Mouse (Mus musculus) kidney, postnatal 0 days (tissue): ENCODE measurements at regions not wholly inside any gene's neighbourhood (a gene's known extent, or its start where the extent isn't known, plus 50 kb on each side); places are given as distances from the start of the nearest gene placed in this dataset.

Experiments
- ATAC-seq: fragments of 200-750 bp; cut with Nextera tagmentation; replicated peaks from 2 replicates; pipeline ENCODE4 v1.8.0; 2017; ENCODE audit warnings: low read depth, moderate number of reproducible peaks, moderate TSS enrichment, moderate library complexity; ENCODE audit not compliant: low FRiP score
- DNase-seq: peaks from one replicate; pipeline ENCODE4 v3.0.0-alpha.2; 2016; ENCODE audit warnings: low spot score
- H3K27ac ChIP-seq: fragments of 300-500 bp; sonication (generic); 2 replicates; pipeline ENCODE4 v1.5.1; 2014; ENCODE audit warnings: mild to moderate bottlenecking
- H3K27me3 ChIP-seq: fragments of 300-500 bp; sonication (generic); 2 replicates; pipeline ENCODE4 v1.6.1; 2014; ENCODE audit warnings: low read length, mixed read lengths; ENCODE audit not compliant: insufficient read depth
- H3K36me3 ChIP-seq: fragments of 300-500 bp; sonication (generic); 2 replicates; pipeline ENCODE4 v1.6.1; 2014; ENCODE audit warnings: low read length, mixed read lengths; ENCODE audit not compliant: insufficient read depth
- H3K4me1 ChIP-seq: fragments of 300-500 bp; sonication (generic); replicated peaks from 2 replicates; pipeline ENCODE4 v1.6.1; 2014; ENCODE audit warnings: antibody characterized with exemption, low read length, mixed read lengths; ENCODE audit not compliant: insufficient read depth
- H3K4me2 ChIP-seq: fragments of 300-500 bp; sonication (generic); 2 replicates; pipeline ENCODE4 v1.6.1; 2014; ENCODE audit warnings: mild to moderate bottlenecking, low read length, moderate library complexity, mixed read lengths
- H3K4me3 ChIP-seq: fragments of 300-500 bp; sonication (generic); replicated peaks from 2 replicates; pipeline ENCODE4 v1.5.1; 2014; ENCODE audit warnings: low read depth, low read length
- H3K9ac ChIP-seq: fragments of 300-500 bp; sonication (generic); 2 replicates; pipeline ENCODE4 v1.6.1; 2014; ENCODE audit warnings: low read depth, low read length
- H3K9me3 ChIP-seq: fragments of 300-500 bp; sonication (generic); replicated peaks from 2 replicates; pipeline ENCODE4 v1.6.1; 2016; ENCODE audit warnings: low read length, inconsistent platforms, mixed read lengths
- CTCF ChIP-seq: IDR thresholded peaks from 2 replicates; pipeline ENCODE4 v1.5.1; 2016; ENCODE audit warnings: antibody characterized with exemption, low read depth, mild to moderate bottlenecking, moderate library complexity
- WGBS: fragments of 180-500 bp; shearing (Covaris S2); extraction: QIAGEN DNeasy Blood & Tissue Kit; methylation state at CpG from one replicate; pipeline ENCODE4 v1.1.7; 2014; 5-methylcytosine and 5-hydroxymethylcytosine counted together

DNA sequence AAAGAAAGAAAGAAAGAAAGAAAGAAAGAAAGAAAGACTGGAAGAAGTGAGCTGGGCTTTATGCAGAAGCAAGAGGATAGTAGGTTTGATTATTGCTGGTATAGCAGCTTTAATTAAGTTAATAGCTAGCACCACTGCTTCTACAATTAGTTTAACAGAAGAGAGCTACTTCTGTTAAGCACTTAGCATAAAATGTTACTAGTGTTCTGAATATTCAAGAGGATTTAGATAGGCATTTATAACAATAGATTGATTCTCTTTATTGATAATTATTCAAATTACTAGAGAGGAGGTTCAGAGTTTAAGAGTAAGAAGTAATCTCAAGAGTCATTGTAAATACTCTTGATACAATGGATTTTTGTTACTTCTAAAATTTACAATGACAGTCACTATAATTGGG is 346.1 kb upstream of the Pdgfd start:
- no peaks in the 10 kb centered on the region for H3K27me3 ChIP-seq
- ATAC-seq = no peak
- DNase-seq = no peak

DNA sequence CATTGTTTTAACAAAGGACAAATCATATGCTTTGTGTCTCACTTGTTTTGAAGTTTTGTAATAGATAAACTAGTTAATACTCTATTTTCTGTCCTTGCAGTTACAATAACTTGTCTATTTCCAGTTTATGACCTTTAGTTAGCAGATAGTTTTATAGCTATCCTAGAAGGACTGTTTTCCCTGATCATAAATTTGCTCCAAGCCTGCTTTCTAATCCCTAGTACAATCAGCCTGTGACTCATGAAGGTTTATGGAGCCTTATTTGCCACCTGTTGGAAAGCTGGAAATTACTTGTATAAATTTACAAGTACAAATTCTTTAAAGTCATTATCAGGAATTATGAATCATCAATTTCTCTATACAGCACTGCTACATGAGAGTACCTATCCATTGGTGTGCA is 339.5 kb upstream of the Pdgfd start:
- Histone ChIP-seq H3K9me3 (no peaks in the 10 kb centered on the region), H3K4me2 (no peak overlapping the region), H3K27ac (no peak overlapping the region), H3K27me3 (no peaks in the 10 kb centered on the region), H3K9ac (no peak overlapping the region), H3K4me3 (no peak overlapping the region), H3K4me1 (no peaks in the 10 kb centered on the region), H3K36me3 (no peaks in the 10 kb centered on the region)
- no peak for TF ChIP-seq CTCF
- DNase-seq (no peak), ATAC-seq (no peak)

More for the DNA sequence above, 346.1 kb upstream of the Pdgfd start:
- no peak overlapping the region for H3K4me3 ChIP-seq
- no peak overlapping the region for H3K9ac ChIP-seq
- H3K4me2 ChIP-seq = no peak overlapping the region
- H3K9me3 ChIP-seq = no peaks in the 10 kb centered on the region
- no peaks in the 10 kb centered on the region for H3K36me3 ChIP-seq
- TF ChIP-seq CTCF = no peak
- no peak overlapping the region for H3K27ac ChIP-seq
- H3K4me1 ChIP-seq = no peaks in the 10 kb centered on the region

DNA sequence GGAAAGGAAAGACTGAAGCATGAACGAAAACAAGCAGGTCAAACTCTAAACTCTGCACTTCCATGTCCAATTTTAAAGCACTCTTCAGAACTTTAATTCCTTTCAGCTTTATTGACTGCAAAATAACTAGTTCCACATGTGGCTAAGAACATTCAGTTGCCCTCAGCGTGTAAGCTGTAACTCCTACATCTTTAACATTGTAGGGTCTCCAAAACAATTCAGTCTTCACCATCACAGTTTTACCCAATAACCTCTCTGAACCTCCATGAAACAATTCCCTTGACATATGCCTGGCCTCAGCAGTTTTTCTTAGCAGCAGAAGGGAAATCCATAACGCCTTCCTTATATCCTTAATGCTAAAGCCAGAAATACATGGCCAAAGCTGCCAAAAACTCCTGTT is 326.0 kb upstream of the Pdgfd start:
- no peak overlapping the region for H3K4me3 ChIP-seq
- H3K9me3 ChIP-seq = no peaks in the 10 kb centered on the region
- H3K36me3 ChIP-seq = no peaks in the 10 kb centered on the region
- DNase-seq (peak; percentile 4), ATAC-seq (no peak)
- TF ChIP-seq CTCF = no peak
- H3K4me1 ChIP-seq = no peaks in the 10 kb centered on the region
- H3K27ac ChIP-seq = no peak overlapping the region
- H3K4me2 ChIP-seq = no peak overlapping the region
- H3K9ac ChIP-seq = no peak overlapping the region
- WGBS = 60% methylated on average over 3 of the region's 3 CpGs
- no peaks in the 10 kb centered on the region for H3K27me3 ChIP-seq

DNA sequence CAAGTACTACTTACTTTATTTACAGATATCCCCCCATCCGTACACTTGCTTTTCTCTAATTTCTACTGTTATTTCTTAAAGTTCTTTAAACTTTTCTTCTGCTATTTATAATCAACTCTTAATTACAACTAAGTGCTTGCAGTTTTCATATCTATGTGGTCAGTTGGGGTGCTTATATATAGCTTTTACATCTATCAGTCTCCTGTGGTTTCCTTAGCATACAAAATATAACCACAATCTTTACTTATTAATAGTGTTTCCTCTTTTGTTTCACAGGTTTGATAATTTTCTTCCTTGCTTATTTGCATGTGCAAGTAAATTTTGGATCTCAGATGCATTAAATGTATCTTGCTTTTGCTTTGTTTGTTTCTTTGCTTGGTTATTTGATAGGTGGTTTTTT is 288.7 kb upstream of the Pdgfd start:
- Histone ChIP-seq H3K4me2 (no peak overlapping the region), H3K4me3 (no peak overlapping the region), H3K4me1 (no peaks in the 10 kb centered on the region), H3K27ac (no peak overlapping the region), H3K36me3 (no peaks in the 10 kb centered on the region), H3K27me3 (no peaks in the 10 kb centered on the region), H3K9me3 (no peaks in the 10 kb centered on the region), H3K9ac (no peak overlapping the region)
- 89% methylated on average over 1 of the region's 1 CpGs for WGBS
- ATAC-seq (no peak), DNase-seq (no peak)
- no peak for TF ChIP-seq CTCF

DNA sequence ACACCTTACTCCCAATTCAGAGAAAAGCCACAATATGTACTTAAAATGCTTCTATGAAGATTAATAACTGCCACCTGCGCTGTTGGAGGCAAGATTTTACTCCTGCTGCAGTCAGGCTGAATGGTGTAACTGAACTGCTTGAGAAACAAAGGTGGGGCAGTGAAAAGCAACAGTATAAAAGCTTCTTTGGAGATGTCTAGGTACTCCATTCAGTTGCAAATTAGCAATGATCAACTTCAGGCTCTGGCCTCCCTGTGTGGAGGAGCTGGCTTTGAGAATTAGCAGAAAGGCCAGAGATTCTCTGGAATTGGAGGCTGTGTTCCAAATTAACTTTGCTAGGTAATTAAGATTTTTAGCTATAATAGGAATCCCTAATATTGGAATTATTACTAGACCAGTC is 245.9 kb upstream of the Pdgfd start:
- Histone ChIP-seq H3K9me3 (no peaks in the 10 kb centered on the region), H3K27me3 (no peaks in the 10 kb centered on the region), H3K4me2 (no peak overlapping the region), H3K27ac (no peak overlapping the region), H3K4me3 (no peak overlapping the region), H3K9ac (no peak overlapping the region), H3K36me3 (no peaks in the 10 kb centered on the region), H3K4me1 (no peaks in the 10 kb centered on the region)
- no peak for TF ChIP-seq CTCF
- DNase-seq = no peak
- no peak for ATAC-seq
- WGBS = 84% methylated on average over 1 of the region's 1 CpGs

DNA sequence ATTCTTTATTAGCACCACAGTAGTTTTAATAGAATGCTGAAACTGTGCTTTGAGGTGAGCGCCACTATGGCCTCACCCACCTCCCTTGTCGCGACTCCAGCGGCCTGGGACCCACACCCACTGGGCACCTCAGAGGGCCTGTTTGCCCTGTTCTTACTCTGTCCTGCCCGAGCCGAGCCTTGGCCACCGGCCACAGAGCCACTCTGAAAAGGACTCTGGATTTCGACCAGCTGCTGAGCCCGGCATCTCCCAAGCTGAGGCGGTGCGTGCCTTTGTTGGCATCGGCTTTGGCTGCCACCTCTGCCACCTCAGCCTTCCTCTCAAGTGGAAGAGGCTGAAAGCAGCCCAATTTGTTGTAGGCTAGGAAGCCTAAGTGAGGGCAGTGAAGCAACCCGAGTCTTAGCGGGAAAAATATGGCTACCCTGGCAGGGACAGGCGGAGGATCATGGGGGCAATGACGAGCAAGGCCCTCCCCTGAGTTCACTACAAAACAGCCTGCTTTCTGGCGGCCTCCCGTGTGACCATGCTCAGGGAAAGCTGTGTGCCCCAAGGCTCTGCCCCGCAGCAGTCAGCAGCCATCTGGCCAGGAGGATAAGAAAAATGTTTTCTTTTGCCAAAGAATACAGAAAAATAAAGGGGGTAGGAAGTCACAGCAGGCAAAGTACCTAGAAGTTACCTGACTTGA is 240.1 kb upstream of the Pdgfd start:
- Histone ChIP-seq H3K36me3 (no peaks in the 10 kb centered on the region), H3K9me3 (no peaks in the 10 kb centered on the region), H3K4me2 (no peak overlapping the region), H3K27me3 (no peaks in the 10 kb centered on the region), H3K4me3 (no peak overlapping the region), H3K4me1 (no peaks in the 10 kb centered on the region), H3K9ac (no peak overlapping the region), H3K27ac (no peak overlapping the region)
- 88% methylated on average over 19 of the region's 19 CpGs for WGBS
- no peak for TF ChIP-seq CTCF
- DNase-seq = no peak
- no peak; the same call in 1 of the 2 replicates for ATAC-seq

DNA sequence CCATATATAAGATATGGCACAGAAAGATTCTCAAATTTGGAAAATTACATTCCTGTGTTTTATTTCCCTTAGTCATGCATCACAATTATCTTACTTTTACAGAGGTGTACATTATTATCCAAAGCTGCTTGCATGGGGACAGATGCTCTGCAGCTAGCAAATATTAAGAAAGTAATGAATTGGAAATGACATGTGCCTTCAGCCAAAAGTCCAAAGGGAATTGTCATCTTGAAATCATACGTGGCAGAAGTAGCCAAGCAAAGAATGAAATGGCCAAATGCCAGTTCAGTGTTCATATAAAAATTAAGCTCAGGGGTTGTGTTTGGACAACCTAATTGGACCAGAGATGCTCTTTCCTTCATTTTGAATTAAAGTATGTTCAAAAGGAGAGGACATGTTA is 196.1 kb upstream of the Pdgfd start:
- Histone ChIP-seq H3K27me3 (no peaks in the 10 kb centered on the region), H3K36me3 (no peaks in the 10 kb centered on the region), H3K4me1 (no peaks in the 10 kb centered on the region), H3K27ac (no peak overlapping the region), H3K4me2 (no peak overlapping the region), H3K9ac (no peak overlapping the region), H3K4me3 (no peak overlapping the region), H3K9me3 (no peaks in the 10 kb centered on the region)
- ATAC-seq (no peak), DNase-seq (no peak)
- WGBS = 65% methylated on average over 1 of the region's 1 CpGs
- no peak for TF ChIP-seq CTCF
